14 mouse cellular contexts compared by ENCODE assay signal in the genomic region with DNA sequence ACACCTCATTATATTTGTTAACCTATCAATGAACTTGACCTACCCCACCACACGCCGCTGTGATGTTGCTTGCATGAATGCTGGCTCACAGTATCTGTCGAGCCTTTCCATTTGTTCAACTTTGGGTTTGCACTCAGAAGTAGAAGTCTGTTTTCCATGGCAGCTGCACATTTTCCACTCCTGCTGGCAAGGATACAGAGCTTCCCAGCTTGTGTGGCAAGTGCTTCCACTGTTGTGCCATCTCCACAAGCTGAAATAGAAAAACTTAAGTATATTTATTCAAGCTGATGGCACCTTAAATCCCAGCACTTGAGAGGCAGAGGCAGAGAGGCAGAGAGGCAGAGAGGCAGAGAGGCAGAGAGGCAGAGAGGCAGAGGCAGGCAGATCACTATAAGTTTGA. TPM values are rescaled to one million over a fixed set of nuclear protein-coding genes. Genes with fewer than 3 reads are reported as not detected.
DNase-seq lines count a peak whose midpoint lies in the region; ATAC-seq lines count a peak whose summit lies in the region.
"Had no signal": no experiment of that assay in that cellular context is flagged by ENCODE, and none has a peak within 500 bp of the region (broad histone marks: within the 10 kb centered on the region; RNA-seq: fewer than 3 reads in every experiment).

No protein-coding gene starts in this region.

- peak; percentile 29 to 67 for DNase-seq in left cerebral cortex, postnatal 10 days (ENCODE audit: extremely low spot score in 1 of 2, low spot score in 2 of 2)
- DNase-seq in left cerebral cortex, adult 11 months (ENCODE audit: low spot score): no peak
- peak; percentile 38 to 57 for DNase-seq in layer of hippocampus, adult 18-20 months (ENCODE audit: low spot score in 2 of 2)
- peak; percentile 38 to 81 for DNase-seq in left cerebral cortex, postnatal 25 days (ENCODE audit: low spot score in 2 of 2)
- peak; percentile 68 for DNase-seq in telencephalon, adult 2 months (ENCODE audit: low read depth, low spot score)
- DNase-seq in cerebellum, postnatal 14 days: no peak
- DNase-seq in kidney, adult 18-20 months: no peak
- DNase-seq: B cell, adult 2 months; cerebellum, adult 18-20 months; gastrocnemius, postnatal 36 days; heart, postnatal 36 days; kidney, adult 9 months had no signal

- intact Hi-C loops in left cerebral cortex, postnatal 10 days (cut with DNase I): no loop called here
- intact Hi-C loops in left cerebral cortex, postnatal 25 days (cut with DNase I): no loop called here

- ATAC-seq in granulocyte monocyte progenitor cell, adult 5-6 weeks (replicated peaks; ENCODE audit: poor library complexity, severe bottlenecking): no peak
- ATAC-seq: hindbrain, postnatal 0 days had no signal

RNA-seq across cellular contexts. Expression of a gene that starts 39.7 kb away (rescaled TPM):
- 10 to 100 TPM; 48.1 to 56.7 TPM for total RNA-seq in left cerebral cortex, postnatal 10 days (2021)
- 10 to 100 TPM; 48.2 to 57.3 TPM for total RNA-seq in layer of hippocampus, adult 18-20 months (2021)
- 10 to 100 TPM; 49.0 to 57.0 TPM for total RNA-seq in left cerebral cortex, postnatal 25 days (2021)
- total RNA-seq in granulocyte monocyte progenitor cell, adult 5-6 weeks (2014; fragmentation: Nextera tagmentation): 32.2 and 40.3 TPM in 2 replicates
- total RNA-seq in granulocyte monocyte progenitor cell, adult 5-6 weeks (2017): 25.2 and 32.5 TPM in 2 replicates

RNA-seq across cellular contexts. Expression of a gene that starts 52.9 kb away (rescaled TPM):
- total RNA-seq in left cerebral cortex, postnatal 10 days (2021): 1 to 10 TPM; 1.8 to 3.6 TPM
- 1 to 10 TPM; 5.8 TPM for total RNA-seq in layer of hippocampus, adult 18-20 months (2021)
- 1 to 10 TPM; 3.8 TPM for total RNA-seq in left cerebral cortex, postnatal 25 days (2021)
- 17.6 and 31.1 TPM in 2 replicates for total RNA-seq in granulocyte monocyte progenitor cell, adult 5-6 weeks (2014; fragmentation: Nextera tagmentation)
- 3.6 and 4.2 TPM in 2 replicates for total RNA-seq in granulocyte monocyte progenitor cell, adult 5-6 weeks (2017)

RNA-seq across cellular contexts. Expression of a gene that starts 53.1 kb away (rescaled TPM):
- total RNA-seq in left cerebral cortex, postnatal 10 days (2021): 1 to 10 TPM; 3.9 to 4.5 TPM
- total RNA-seq in layer of hippocampus, adult 18-20 months (2021): 1 to 10 TPM; 2.3 to 3.4 TPM
- 1 to 10 TPM; 1.9 to 3.5 TPM for total RNA-seq in left cerebral cortex, postnatal 25 days (2021)
- total RNA-seq in granulocyte monocyte progenitor cell, adult 5-6 weeks (2014; fragmentation: Nextera tagmentation): 26.8 and 27.7 TPM in 2 replicates
- total RNA-seq in granulocyte monocyte progenitor cell, adult 5-6 weeks (2017): 23.5 and 24.9 TPM in 2 replicates

Comparison
In these comparisons a context has a peak if more than half of its experiments do, and no peak if none do; other contexts are left out.
1. DNase-seq: peak in left cerebral cortex, postnatal 10 days (2 of 2), layer of hippocampus, adult 18-20 months (2 of 2), left cerebral cortex, postnatal 25 days (2 of 2) and telencephalon, adult 2 months (single experiment); none in left cerebral cortex, adult 11 months (single experiment), cerebellum, postnatal 14 days (0 of 2) and kidney, adult 18-20 months (single experiment).
2. RNA of a gene that starts 53.1 kb away (total RNA-seq): 23.5 to 27.7 TPM in granulocyte monocyte progenitor cell, adult 5-6 weeks; 3.9 to 4.5 TPM in left cerebral cortex, postnatal 10 days, 1.9 to 3.5 TPM in left cerebral cortex, postnatal 25 days and 2.3 to 3.4 TPM in layer of hippocampus, adult 18-20 months; every median in the first group is over 4 times any median in the second.